Mouse (Mus musculus): ENCODE data around the gene Bad.
A peak's percentile ranks its signal among the peaks of the same experiment; 100 is the strongest.
"Not testable (repeated sequence)": the region's sequence is repeated elsewhere in the genome, so short reads cannot be mapped to it uniquely, and the experiment has no call there.

Gene Bad

GRCm38 (mm10) chr19:6906199-6906598, 35.5 kb upstream of the Bad start:
- peaks cover 28% of the 10 kb centered on the region for H3K4me1 ChIP-seq (replicated peaks; ENCODE audit: low read depth, low read length)
- H3K36me3 ChIP-seq (ENCODE audit: insufficient read depth, low read length): peaks cover 41% of the 10 kb centered on the region
- H3K27me3 ChIP-seq (ENCODE audit: insufficient read depth, low read length): no peaks in the 10 kb centered on the region
- H3K4me3 ChIP-seq (replicated peaks; ENCODE audit: low read length): no peak overlapping the region
- TF ChIP-seq CTCF (conservative IDR thresholded peaks at IDR 0.05; ENCODE audit: low read length): no peak
- TF ChIP-seq POU5F1 (IDR thresholded peaks at IDR 0.05; ENCODE audit: borderline replicate concordance, low read length): no peak
- TF ChIP-seq NANOG (IDR thresholded peaks at IDR 0.05; ENCODE audit: borderline replicate concordance, low read length): no peak
- no peaks in the 10 kb centered on the region for H3K9me3 ChIP-seq (ENCODE audit: low read length)

GRCm38 (mm10) chr19:6907094-6907493, 34.6 kb upstream of the Bad start:
- no peak for TF ChIP-seq NANOG (IDR thresholded peaks at IDR 0.05; ENCODE audit: borderline replicate concordance, low read length)
- TF ChIP-seq POU5F1 (IDR thresholded peaks at IDR 0.05; ENCODE audit: borderline replicate concordance, low read length): no peak
- TF ChIP-seq CTCF (conservative IDR thresholded peaks at IDR 0.05; ENCODE audit: low read length): no peak
- Histone ChIP-seq H3K9me3 (ENCODE audit: low read length) (no peaks in the 10 kb centered on the region), H3K4me1 (replicated peaks; ENCODE audit: low read depth, low read length) (peaks cover 37% of the 10 kb centered on the region), H3K36me3 (ENCODE audit: insufficient read depth, low read length) (peaks cover 50% of the 10 kb centered on the region), H3K27me3 (ENCODE audit: insufficient read depth, low read length) (no peaks in the 10 kb centered on the region), H3K4me3 (replicated peaks; ENCODE audit: low read length) (no peak overlapping the region)

- no peak for TF ChIP-seq POU5F1 (IDR thresholded peaks at IDR 0.05; ENCODE audit: borderline replicate concordance, low read length)
- no peak for TF ChIP-seq NANOG (IDR thresholded peaks at IDR 0.05; ENCODE audit: borderline replicate concordance, low read length)
- no peak for TF ChIP-seq CTCF (conservative IDR thresholded peaks at IDR 0.05; ENCODE audit: low read length)
- no peaks in the 10 kb centered on the region for H3K27me3 ChIP-seq (ENCODE audit: insufficient read depth, low read length)
- 0 out of 2 replicates have a peak overlapping the region, but pooled peaks have one; percentile 86 for H3K4me3 ChIP-seq (replicated peaks; ENCODE audit: low read length)
- H3K9me3 ChIP-seq (ENCODE audit: low read length): no peaks in the 10 kb centered on the region
- peaks cover 46% of the 10 kb centered on the region for H3K4me1 ChIP-seq (replicated peaks; ENCODE audit: low read depth, low read length)
- H3K36me3 ChIP-seq (ENCODE audit: insufficient read depth, low read length): peaks cover 59% of the 10 kb centered on the region
Measured at GRCm38 (mm10) chr19:6907811-6908540, 33.7 kb upstream of the Bad start.

DNA sequence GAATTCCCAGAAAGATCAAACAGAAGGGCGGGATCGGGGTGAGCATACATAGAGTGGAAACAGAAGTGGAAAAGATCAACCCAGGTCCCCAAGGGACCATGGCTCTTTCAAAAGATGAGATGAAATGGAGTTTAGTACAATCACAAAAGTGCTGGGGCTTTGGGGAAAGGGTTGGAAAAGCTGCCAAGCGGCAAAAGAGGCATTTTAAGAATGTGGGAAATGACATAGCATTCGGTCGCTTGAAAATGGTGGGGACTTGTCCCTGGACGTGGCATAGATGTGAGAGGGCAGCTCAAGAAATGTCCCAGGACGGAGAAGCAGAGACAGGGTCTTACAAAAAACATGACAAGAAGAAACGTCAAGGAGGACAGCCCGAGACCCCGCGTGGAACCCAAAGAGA, 32.6 kb upstream of the Bad start:
- H3K9me3 ChIP-seq (ENCODE audit: low read length): no peaks in the 10 kb centered on the region
- H3K36me3 ChIP-seq (ENCODE audit: insufficient read depth, low read length): peaks cover 65% of the 10 kb centered on the region
- H3K4me3 ChIP-seq (replicated peaks; ENCODE audit: low read length): peak overlapping the region; percentile 86
- TF ChIP-seq NANOG (IDR thresholded peaks at IDR 0.05; ENCODE audit: borderline replicate concordance, low read length) (no peak), CTCF (conservative IDR thresholded peaks at IDR 0.05; ENCODE audit: low read length) (no peak), POU5F1 (IDR thresholded peaks at IDR 0.05; ENCODE audit: borderline replicate concordance, low read length) (no peak)
- H3K27me3 ChIP-seq (ENCODE audit: insufficient read depth, low read length): no peaks in the 10 kb centered on the region
- H3K4me1 ChIP-seq (replicated peaks; ENCODE audit: low read depth, low read length): peaks cover 57% of the 10 kb centered on the region

GRCm38 (mm10) chr19:6909507-6910289, 32.0 kb upstream of the Bad start, which contains the start of the genes Trmt112 and Prdx5:
Trmt112 (plus strand) TSS chr19:6909698.
Prdx5 (minus strand) TSS chr19:6910106.
- no peaks in the 10 kb centered on the region for H3K27me3 ChIP-seq (ENCODE audit: insufficient read depth, low read length)
- peaks cover 63% of the 10 kb centered on the region for H3K4me1 ChIP-seq (replicated peaks; ENCODE audit: low read depth, low read length)
- H3K4me3 ChIP-seq (replicated peaks; ENCODE audit: low read length): peak within 1 kb of the TSS; percentile 86
- no peak for TF ChIP-seq CTCF (conservative IDR thresholded peaks at IDR 0.05; ENCODE audit: low read length)
- TF ChIP-seq NANOG (IDR thresholded peaks at IDR 0.05; ENCODE audit: borderline replicate concordance, low read length): no peak
- no peak for TF ChIP-seq POU5F1 (IDR thresholded peaks at IDR 0.05; ENCODE audit: borderline replicate concordance, low read length)
- H3K9me3 ChIP-seq (ENCODE audit: low read length): no peaks in the 10 kb centered on the region
- H3K36me3 ChIP-seq (ENCODE audit: insufficient read depth, low read length): peaks cover 63% of the 10 kb centered on the region

DNA sequence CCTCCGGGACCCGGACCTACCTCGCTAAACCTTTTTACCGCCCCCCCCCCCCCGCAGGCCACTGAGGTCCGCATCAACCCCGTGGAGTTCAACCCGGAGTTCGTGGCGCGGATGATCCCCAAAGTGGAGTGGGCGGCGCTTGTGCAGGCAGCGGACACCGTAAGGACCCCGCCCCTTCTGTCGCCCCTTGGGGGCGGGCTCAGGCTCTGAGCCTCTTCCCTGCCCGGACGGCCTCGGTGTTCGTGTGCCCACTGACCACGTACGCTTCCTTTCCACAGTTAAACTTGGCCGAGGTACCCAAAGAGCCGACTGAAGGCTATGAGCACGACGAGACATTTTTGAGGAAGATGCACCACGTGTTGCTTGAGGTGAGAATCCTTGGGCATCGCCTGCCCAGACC, 31.4 kb upstream of the Bad start:
- Histone ChIP-seq H3K4me1 (replicated peaks; ENCODE audit: low read depth, low read length) (peaks cover 66% of the 10 kb centered on the region), H3K36me3 (ENCODE audit: insufficient read depth, low read length) (peaks cover 58% of the 10 kb centered on the region), H3K4me3 (replicated peaks; ENCODE audit: low read length) (peak overlapping the region; percentile 86)
- not testable (repeated sequence) for H3K27me3 ChIP-seq (ENCODE audit: insufficient read depth, low read length); H3K9me3 ChIP-seq (ENCODE audit: low read length)

DNA sequence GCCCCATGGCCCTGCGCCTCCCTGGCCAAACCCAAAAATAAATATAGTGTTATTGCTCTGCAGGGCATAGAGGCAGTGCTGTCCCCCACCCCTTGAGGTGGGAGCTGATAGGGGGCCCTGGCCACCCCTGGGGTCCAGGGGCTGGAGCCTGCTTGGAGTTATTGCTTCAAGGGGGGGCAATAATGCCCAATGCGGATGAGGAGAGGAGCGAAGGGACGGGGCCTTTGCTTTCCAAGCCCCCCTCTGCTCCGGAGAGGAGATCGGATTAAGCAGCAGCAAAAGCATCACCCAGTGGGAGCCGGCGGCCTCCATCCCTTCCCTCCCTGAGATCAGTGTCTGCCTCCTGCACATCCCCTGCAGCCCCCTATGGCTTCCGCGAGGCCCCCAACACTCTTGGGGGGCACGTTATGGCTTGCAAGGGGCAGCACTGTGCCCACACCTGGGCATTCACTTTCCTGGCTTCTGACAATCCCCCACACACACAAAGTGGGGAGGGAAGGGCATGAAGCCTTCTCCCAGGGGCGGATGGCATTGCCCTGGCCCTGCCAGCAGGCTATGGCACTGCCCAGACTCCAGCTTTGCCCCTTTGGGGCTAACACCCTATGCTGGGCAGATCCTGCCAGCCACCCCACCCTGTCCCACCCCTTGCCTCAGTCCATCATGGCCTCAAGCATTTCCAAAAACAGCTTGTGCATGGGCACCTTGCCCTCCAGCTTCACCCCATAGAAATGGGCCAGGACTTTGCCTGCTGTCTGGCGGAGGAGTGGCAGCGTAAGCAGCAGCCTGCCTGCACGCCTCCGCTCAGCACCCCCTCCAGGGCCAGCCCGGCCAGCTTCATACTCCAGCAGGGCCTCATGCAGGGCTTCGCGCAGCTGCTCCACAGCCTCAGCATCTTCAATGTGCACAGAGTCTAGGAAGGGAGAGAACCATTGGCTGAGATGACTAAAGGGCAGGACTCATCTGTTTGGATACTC, 30.3 kb upstream of the Bad start:
- peaks cover 53% of the 10 kb centered on the region for H3K36me3 ChIP-seq (ENCODE audit: insufficient read depth, low read length)
- H3K9me3 ChIP-seq (ENCODE audit: low read length): no peaks in the 10 kb centered on the region
- TF ChIP-seq CTCF (conservative IDR thresholded peaks at IDR 0.05; ENCODE audit: low read length) (no peak), POU5F1 (IDR thresholded peaks at IDR 0.05; ENCODE audit: borderline replicate concordance, low read length) (no peak), NANOG (IDR thresholded peaks at IDR 0.05; ENCODE audit: borderline replicate concordance, low read length) (no peak)
- H3K27me3 ChIP-seq (ENCODE audit: insufficient read depth, low read length): no peaks in the 10 kb centered on the region
- peaks cover 68% of the 10 kb centered on the region for H3K4me1 ChIP-seq (replicated peaks; ENCODE audit: low read depth, low read length)
- H3K4me3 ChIP-seq (replicated peaks; ENCODE audit: low read length): peak overlapping the region; percentile 86
